Comparison of ENCODE assay signal across 33 mouse cellular contexts in genomic region chr9:83295453-83295852, GRCm38 (mm10).
"Had no signal": no experiment of that assay in that cellular context is flagged by ENCODE, and none has a peak within 500 bp of the region (broad histone marks: within the 10 kb centered on the region; RNA-seq: fewer than 3 reads in every experiment).

No protein-coding gene starts in this region.

- H3K4me3 ChIP-seq: heart, embryonic 10.5 days; heart, embryonic 12.5 days; heart, embryonic 13.5 days; heart, embryonic 15.5 days; hindbrain, embryonic 10.5 days; hindbrain, embryonic 12.5 days; hindbrain, embryonic 13.5 days; hindbrain, embryonic 15.5 days; kidney, embryonic 15.5 days; layer of hippocampus, adult 2 months; left cerebral cortex, adult 2 months had no signal

- H3K4me2 ChIP-seq: heart, embryonic 11.5 days; heart, embryonic 12.5 days; heart, embryonic 13.5 days; heart, embryonic 15.5 days; hindbrain, embryonic 12.5 days; hindbrain, embryonic 13.5 days; hindbrain, embryonic 14.5 days; hindbrain, embryonic 15.5 days; kidney, embryonic 15.5 days had no signal

- H3K27ac ChIP-seq: heart, embryonic 10.5 days; heart, embryonic 13.5 days; heart, embryonic 15.5 days; hindbrain, embryonic 10.5 days; hindbrain, embryonic 12.5 days; hindbrain, embryonic 13.5 days; hindbrain, embryonic 14.5 days; hindbrain, embryonic 15.5 days; hindbrain, postnatal 0 days; kidney, embryonic 15.5 days; kidney, postnatal 0 days; layer of hippocampus, adult 2 months; left cerebral cortex, adult 2 months had no signal

- ATAC-seq: hindbrain, embryonic 16.5 days; hindbrain, postnatal 0 days; inflammation-experienced regulatory T-cells, adult 6 months had no signal

- H3K9ac ChIP-seq: heart, embryonic 12.5 days; heart, embryonic 13.5 days; heart, embryonic 15.5 days; hindbrain, embryonic 12.5 days; hindbrain, embryonic 13.5 days; hindbrain, embryonic 14.5 days; hindbrain, embryonic 15.5 days; kidney, embryonic 15.5 days had no signal

- H3K9me3 ChIP-seq: heart, embryonic 10.5 days; heart, embryonic 12.5 days; heart, embryonic 13.5 days; heart, embryonic 15.5 days; hindbrain, embryonic 10.5 days; hindbrain, embryonic 12.5 days; hindbrain, embryonic 13.5 days; hindbrain, embryonic 15.5 days; kidney, embryonic 15.5 days had no signal

- DNase-seq: heart, postnatal 10 days; heart, postnatal 14 days; heart, postnatal 36 days; heart, postnatal 4 days; kidney, adult 11 months; kidney, adult 18-20 months; kidney, adult 2 months; kidney, adult 8-10 months; kidney, adult 9 months; kidney, postnatal 10 days; kidney, postnatal 14 days; kidney, postnatal 25 days; kidney, postnatal 36 days; kidney, postnatal 4 days; layer of hippocampus, adult 9-11 months; layer of hippocampus, postnatal 36 days had no signal

- H3K36me3 ChIP-seq: heart, embryonic 10.5 days; heart, embryonic 12.5 days; heart, embryonic 13.5 days; heart, embryonic 15.5 days; hindbrain, embryonic 10.5 days; hindbrain, embryonic 12.5 days; hindbrain, embryonic 13.5 days; hindbrain, embryonic 15.5 days; kidney, embryonic 15.5 days had no signal

- H3K4me1 ChIP-seq: heart, embryonic 10.5 days; heart, embryonic 12.5 days; heart, embryonic 13.5 days; heart, embryonic 15.5 days; hindbrain, embryonic 10.5 days; hindbrain, embryonic 12.5 days; hindbrain, embryonic 13.5 days; hindbrain, embryonic 15.5 days; kidney, embryonic 15.5 days had no signal

- H3K27me3 ChIP-seq: hindbrain, embryonic 12.5 days; hindbrain, embryonic 13.5 days; hindbrain, embryonic 15.5 days; kidney, embryonic 15.5 days had no signal
